Mouse (Mus musculus): ENCODE measurements around the gene Hspg2.
"Not testable (repeated sequence)": the region's sequence is repeated elsewhere in the genome, so short reads cannot be mapped to it uniquely, and the experiment has no call there.

Gene Hspg2

DNA sequence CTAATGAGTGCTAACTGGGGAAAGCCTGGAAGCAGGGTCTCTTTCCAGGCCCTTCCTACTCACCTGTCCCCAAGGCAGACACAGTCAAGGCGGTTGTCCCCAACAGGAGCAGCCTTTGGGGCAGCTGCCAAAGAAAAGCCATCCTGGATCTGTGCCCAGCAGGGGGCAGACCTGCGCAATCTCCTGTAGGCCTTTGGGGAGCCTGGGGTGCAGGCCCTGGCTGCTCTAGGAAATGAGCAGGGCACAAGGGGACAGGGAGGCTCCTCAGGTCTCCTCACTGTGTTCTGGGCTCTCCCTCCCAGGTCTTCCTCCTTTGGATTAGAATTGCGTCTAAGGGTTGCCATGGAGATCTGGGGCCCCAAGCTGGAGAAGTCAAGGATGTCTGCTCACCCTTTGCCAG is 113.2 kb downstream of the Hspg2 start:
- no peak for DNase-seq

- not testable (repeated sequence) for DNase-seq
These were observed 120.5 kb downstream of the Hspg2 start for GRCm38 (mm10) chr4:137589095-137589494.

GRCm38 (mm10) chr4:137589586-137589985 is 121.0 kb downstream of the Hspg2 start:
- no peak for DNase-seq

- DNase-seq = peak; percentile 93
These were observed 122.4 kb downstream of the Hspg2 start for GRCm38 (mm10) chr4:137590961-137591360.

DNA sequence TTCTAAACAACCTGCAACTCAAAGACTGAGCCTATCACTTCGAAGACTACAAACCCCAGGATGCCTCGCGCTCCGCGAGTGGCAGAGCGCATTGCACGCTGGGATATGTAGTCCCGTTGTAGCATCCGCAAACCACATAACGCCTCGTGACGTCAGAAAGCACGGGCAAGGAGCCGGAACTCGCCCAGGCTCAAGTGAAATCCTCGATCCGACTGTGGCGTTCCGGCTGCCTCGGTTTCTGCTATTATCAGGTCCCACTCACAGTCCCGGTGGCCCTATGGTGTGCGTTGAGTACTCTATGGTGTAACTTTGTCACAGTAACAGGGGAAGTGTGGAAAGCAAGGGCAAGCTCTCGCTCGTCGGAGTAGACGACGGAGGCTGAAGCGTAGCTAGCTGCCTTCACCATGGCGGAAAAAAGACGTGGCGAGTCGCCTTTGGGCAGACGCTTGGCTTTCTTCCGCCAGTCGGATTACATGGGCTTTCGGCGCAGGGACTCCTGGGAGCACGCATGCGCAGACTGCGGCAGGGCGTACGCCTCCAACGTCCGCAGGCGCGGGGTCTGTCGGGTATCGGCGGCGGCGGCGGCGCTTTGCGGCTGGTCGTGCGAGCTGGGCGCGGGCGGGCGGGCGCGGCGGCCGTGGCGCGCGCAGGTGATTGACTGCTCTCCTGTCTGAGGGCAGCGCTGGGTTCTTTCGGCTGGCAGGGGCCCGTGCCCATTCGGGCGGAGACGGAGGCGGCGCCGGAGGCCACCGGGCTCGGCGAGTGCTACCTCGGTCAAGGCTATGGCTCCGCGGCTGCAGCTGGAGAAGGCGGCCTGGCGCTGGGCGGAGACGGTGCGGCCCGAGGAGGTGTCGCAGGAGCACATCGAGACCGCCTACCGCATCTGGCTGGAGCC is 125.3 kb downstream of the Hspg2 start, which contains the start of gene Usp48:
Gene Usp48 (plus strand): TSS at position 155 of the 895 bp plus-strand sequence.
- peak; percentile 100 for DNase-seq

GRCm38 (mm10) chr4:137594496-137595270 is 126.1 kb downstream of the Hspg2 start:
- DNase-seq = peak; percentile 92

GRCm38 (mm10) chr4:137597098-137597630 is 128.6 kb downstream of the Hspg2 start:
- DNase-seq = no peak

GRCm38 (mm10) chr4:137598577-137598976 is 130.0 kb downstream of the Hspg2 start:
- no peak for DNase-seq

GRCm38 (mm10) chr4:137603449-137604171 is 135.0 kb downstream of the Hspg2 start:
- peak; percentile 90 for DNase-seq

- no peak for DNase-seq
These were observed 138.5 kb downstream of the Hspg2 start for GRCm38 (mm10) chr4:137607023-137607422.

DNA sequence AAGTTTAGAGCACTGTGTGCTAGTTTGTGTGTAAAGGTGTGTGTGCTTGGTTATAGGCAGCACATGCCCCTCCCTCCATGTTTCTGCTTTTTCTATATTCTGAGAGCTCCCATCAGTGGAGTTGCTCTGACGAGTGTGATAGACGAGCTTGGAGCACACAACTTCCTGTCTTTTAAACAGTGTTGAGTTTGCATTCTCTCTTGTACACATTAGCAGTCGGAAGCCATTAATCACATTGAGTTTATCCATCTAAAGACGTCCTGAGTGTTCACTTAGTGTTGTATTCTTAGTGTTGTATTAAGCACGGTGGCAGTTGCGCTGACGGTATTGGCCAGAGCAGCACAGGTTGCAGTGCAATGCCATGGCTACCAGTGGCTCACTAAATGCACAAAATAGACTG is 140.7 kb downstream of the Hspg2 start:
- DNase-seq = no peak

- no peak for DNase-seq
These were observed 141.1 kb downstream of the Hspg2 start for GRCm38 (mm10) chr4:137609702-137610101.

GRCm38 (mm10) chr4:137610256-137610655 is 141.7 kb downstream of the Hspg2 start:
- DNase-seq = no peak

Data from heart, adult 11 months (tissue).